In the genomic region with DNA sequence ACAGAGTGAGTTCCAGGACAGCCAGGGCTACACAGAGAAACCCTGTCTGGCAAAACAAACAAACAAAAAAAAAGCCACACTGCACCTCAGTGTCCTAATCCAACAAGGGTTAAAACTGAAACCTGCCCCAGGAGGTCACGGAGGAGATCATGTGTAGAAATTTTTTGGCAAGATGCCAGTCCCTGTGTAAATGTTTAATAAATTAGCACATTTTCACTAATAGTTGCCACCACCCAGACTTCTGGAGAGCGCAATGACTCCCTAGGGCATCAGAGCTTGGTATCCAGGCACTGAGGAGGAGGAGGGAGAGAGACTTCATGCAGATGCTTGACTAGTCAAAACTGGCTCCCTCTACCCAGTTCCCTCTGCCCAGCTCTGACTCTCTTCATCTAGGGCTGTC, we compare ENCODE assay signal across 31 mouse cellular contexts. TPM values are rescaled to one million over a fixed set of nuclear protein-coding genes. Genes with fewer than 3 reads are reported as not detected.
DNase-seq lines count a peak whose midpoint lies in the region; ATAC-seq and TF ChIP-seq lines count a peak whose summit lies in the region.
"Had no signal": no experiment of that assay in that cellular context is flagged by ENCODE, and none has a peak within 500 bp of the region (broad histone marks: within the 10 kb centered on the region; RNA-seq: fewer than 3 reads in every experiment).

No protein-coding gene starts in this region.

- TF ChIP-seq POLR2A in kidney, adult 2 months (IDR thresholded peaks at IDR 0.05; ENCODE audit: low read depth, low read length): no peak

- peaks cover 27% of the 10 kb centered on the region for H3K4me1 ChIP-seq in kidney, adult 2 months (ENCODE audit: control insufficient read depth, insufficient read depth, low read length)
- H3K4me1 ChIP-seq in kidney, embryonic 16.5 days (ENCODE audit: insufficient read depth, low read length): peaks cover 34% of the 10 kb centered on the region

- WGBS in kidney, adult 2 months: 15% methylated on average over 2 of the region's 2 CpGs
- 54% methylated on average over 2 of the region's 2 CpGs for WGBS in kidney, embryonic 16.5 days

- in situ Hi-C loops in Patski (cut with MboI; ENCODE audit: low pct_unique_long_range_greater_than_20kb): no loop called here

- POLR2A ChIA-PET in Patski (lab: Charles Lee): no interaction called here

- no peak for TF ChIP-seq CTCF in kidney, adult 2 months (conservative IDR thresholded peaks at IDR 0.05; ENCODE audit: insufficient read depth, insufficient read length, low read depth, low read length)
- TF ChIP-seq CTCF in Patski (IDR thresholded peaks at IDR 0.05): no peak

- ATAC-seq in kidney, embryonic 16.5 days (ENCODE audit: low FRiP score, low TSS enrichment): no peak
- no peak for ATAC-seq in Patski
- no peak for ATAC-seq in cerebellum, adult (ENCODE audit: insufficient number of reproducible peaks, low FRiP score, low TSS enrichment)
- ATAC-seq: forebrain, embryonic 16.5 days; intestine, postnatal 0 days; midbrain, embryonic 15.5 days had no signal

- no peaks in the 10 kb centered on the region for H3K27me3 ChIP-seq in kidney, adult 2 months (replicated peaks; ENCODE audit: control insufficient read depth, insufficient read depth, low read length)
- H3K27me3 ChIP-seq in kidney, embryonic 16.5 days (ENCODE audit: insufficient read depth, low read length): peaks cover 16% of the 10 kb centered on the region
- H3K27me3 ChIP-seq in Patski: no peaks in the 10 kb centered on the region

- no peak overlapping the region for H3K9ac ChIP-seq in kidney, embryonic 16.5 days (replicated peaks; ENCODE audit: low read length)
- H3K9ac ChIP-seq: embryonic facial prominence, embryonic 12.5 days; heart, embryonic 13.5 days; hindbrain, embryonic 14.5 days; limb, embryonic 12.5 days; liver, embryonic 13.5 days; midbrain, embryonic 15.5 days; neural tube, embryonic 15.5 days had no signal

- peak; percentile 91 for DNase-seq in kidney, adult 2 months
- DNase-seq in MN1 (ENCODE audit: low spot score) (peak; percentile 46), Patski (ENCODE audit: low read depth, low spot score) (peak; percentile 63)
- peak; percentile 41 for DNase-seq in kidney, postnatal 10 days
- no peak for DNase-seq in cerebellum, postnatal 36 days
- DNase-seq: adrenal gland, postnatal 14 days; B cell, adult 2 months; cerebellum, adult 2 months; cerebellum, postnatal 25 days; heart, postnatal 10 days; liver, embryonic 13.5 days; lung, adult 2 months; lung, postnatal 14 days; right cerebral cortex, adult 18-20 months; right cerebral cortex, postnatal 4 days; thymus, postnatal 4 days had no signal

- no peaks in the 10 kb centered on the region for H3K36me3 ChIP-seq in kidney, adult 2 months (ENCODE audit: control insufficient read depth, insufficient read depth, low read length)
- no peaks in the 10 kb centered on the region for H3K36me3 ChIP-seq in kidney, embryonic 16.5 days (ENCODE audit: insufficient read depth, low read length)
- H3K36me3 ChIP-seq: embryonic facial prominence, embryonic 12.5 days; heart, embryonic 13.5 days; limb, embryonic 12.5 days; liver, embryonic 13.5 days; midbrain, embryonic 10.5 days; midbrain, embryonic 15.5 days; neural tube, embryonic 15.5 days had no signal

- CTCF ChIA-PET in Patski (lab: Charles Lee): no interaction called here

- no peak overlapping the region for H3K27ac ChIP-seq in kidney, adult 2 months (ENCODE audit: insufficient read depth, low read depth, low read length)
- no peak overlapping the region for H3K27ac ChIP-seq in kidney, embryonic 16.5 days (ENCODE audit: low read length)
- H3K27ac ChIP-seq: embryonic facial prominence, embryonic 12.5 days; heart, embryonic 13.5 days; hindbrain, embryonic 14.5 days; layer of hippocampus, adult 2 months; left cerebral cortex, adult 2 months; limb, embryonic 12.5 days; liver, embryonic 13.5 days; midbrain, embryonic 10.5 days; midbrain, embryonic 15.5 days; neural tube, embryonic 15.5 days; stomach, postnatal 0 days had no signal

- H3K4me2 ChIP-seq in kidney, embryonic 16.5 days (replicated peaks; ENCODE audit: low read depth, low read length): no peak overlapping the region
- H3K4me2 ChIP-seq: embryonic facial prominence, embryonic 12.5 days; heart, embryonic 13.5 days; hindbrain, embryonic 14.5 days; limb, embryonic 12.5 days; liver, embryonic 13.5 days; midbrain, embryonic 15.5 days; neural tube, embryonic 15.5 days had no signal

- H3K9me3 ChIP-seq in kidney, embryonic 16.5 days (ENCODE audit: low read length): no peaks in the 10 kb centered on the region
- H3K9me3 ChIP-seq: embryonic facial prominence, embryonic 12.5 days; heart, embryonic 13.5 days; limb, embryonic 12.5 days; liver, embryonic 13.5 days; midbrain, embryonic 10.5 days; midbrain, embryonic 15.5 days; neural tube, embryonic 15.5 days had no signal

- no peak overlapping the region for H3K4me3 ChIP-seq in kidney, adult 2 months (ENCODE audit: insufficient read depth, low read depth, low read length)
- no peak overlapping the region for H3K4me3 ChIP-seq in kidney, embryonic 16.5 days (ENCODE audit: low read length)
- H3K4me3 ChIP-seq: embryonic facial prominence, embryonic 12.5 days; heart, embryonic 13.5 days; layer of hippocampus, adult 2 months; left cerebral cortex, adult 2 months; limb, embryonic 12.5 days; liver, embryonic 13.5 days; midbrain, embryonic 10.5 days; midbrain, embryonic 15.5 days; neural tube, embryonic 15.5 days had no signal

RNA-seq across cellular contexts. Expression of gene Fgr, which starts 5.3 kb away (rescaled TPM):
- polyA plus RNA-seq in kidney, adult 2 months (2012; rRNA removed): 1.8 and 2.5 TPM in 2 replicates
- polyA plus RNA-seq in kidney, embryonic 16.5 days (2015; fragmentation: Nextera tagmentation; extraction: Ambion mirVana): 0.44 and 0.58 TPM in 2 replicates
- polyA plus RNA-seq in Patski (2021): not detected
- polyA plus RNA-seq: forebrain, embryonic 11.5 days; forebrain, embryonic 16.5 days had no signal

RNA-seq across cellular contexts. Expression of gene Ahdc1, which starts 31.9 kb away (rescaled TPM):
- polyA plus RNA-seq in kidney, adult 2 months (2012; rRNA removed): 22.2 and 23.3 TPM in 2 replicates
- polyA plus RNA-seq in kidney, embryonic 16.5 days (2015; fragmentation: Nextera tagmentation; extraction: Ambion mirVana): 9.8 and 11.7 TPM in 2 replicates
- 25.6 TPM for polyA plus RNA-seq in Patski (2021)

RNA-seq across cellular contexts. Expression of gene Fam76a, which starts 56.8 kb away (rescaled TPM):
- polyA plus RNA-seq in kidney, adult 2 months (2012; rRNA removed): 15.9 and 16.6 TPM in 2 replicates
- polyA plus RNA-seq in kidney, embryonic 16.5 days (2015; fragmentation: Nextera tagmentation; extraction: Ambion mirVana): 37.7 and 42.8 TPM in 2 replicates
- 25.4 TPM for polyA plus RNA-seq in Patski (2021)

Comparison
In these comparisons a context has a peak if more than half of its experiments do, and no peak if none do; other contexts are left out.
1. DNase-seq: peak in kidney, adult 2 months (single experiment), MN1 (single experiment), Patski (single experiment) and kidney, postnatal 10 days (single experiment); none in cerebellum, postnatal 36 days (0 of 2).